Mouse (Mus musculus) adrenal gland, postnatal 36 days (tissue): ENCODE measurements around the gene L3mbtl3. TPM values are rescaled to one million over a fixed set of nuclear protein-coding genes. Genes with fewer than 3 reads are reported as not detected.
A peak's percentile ranks its signal among the peaks of the same experiment; 100 is the strongest.

ENCODE experiments used
- DNase-seq, 2 experiments: peaks; one replicate each; pipeline ENCODE4 v3.0.0; 2021; ENCODE audit warnings: mixed read lengths in 1 of 2
- total RNA-seq, 2 experiments: library from RNA; stranded (reverse); gene quantifications; 2 replicates each; pipeline ENCODE4 v1.2.3; 2021

The L3mbtl3 gene
- total RNA-seq, 2 experiments from 2014 or later = 11.8 to 17.9 TPM

- no peak for DNase-seq
Observed at GRCm38 (mm10) chr10:26337896-26338503, 37.8 kb downstream of the L3mbtl3 start.

GRCm38 (mm10) chr10:26333966-26334365, 41.8 kb downstream of the L3mbtl3 start:
- DNase-seq = no peak

DNA sequence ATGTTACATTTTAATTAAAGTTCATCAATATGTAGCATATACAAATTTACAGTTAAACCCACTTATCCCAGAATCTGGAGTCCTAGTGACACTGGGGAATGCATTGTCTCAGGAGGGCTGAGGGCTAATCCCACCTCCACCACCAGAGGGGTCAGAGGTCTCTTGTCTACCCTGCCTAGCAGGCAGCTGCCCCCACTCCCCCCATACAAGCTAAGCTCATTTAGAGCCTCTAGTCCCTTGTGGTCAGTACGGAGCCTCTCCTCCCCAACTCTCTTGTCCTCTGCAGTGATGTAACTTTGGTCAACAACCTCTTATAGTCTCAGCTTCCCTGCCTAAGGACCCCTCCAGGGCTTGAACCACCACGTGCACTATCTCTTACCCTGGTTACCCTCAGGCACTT, 43.0 kb downstream of the L3mbtl3 start:
- DNase-seq = no peak

DNA sequence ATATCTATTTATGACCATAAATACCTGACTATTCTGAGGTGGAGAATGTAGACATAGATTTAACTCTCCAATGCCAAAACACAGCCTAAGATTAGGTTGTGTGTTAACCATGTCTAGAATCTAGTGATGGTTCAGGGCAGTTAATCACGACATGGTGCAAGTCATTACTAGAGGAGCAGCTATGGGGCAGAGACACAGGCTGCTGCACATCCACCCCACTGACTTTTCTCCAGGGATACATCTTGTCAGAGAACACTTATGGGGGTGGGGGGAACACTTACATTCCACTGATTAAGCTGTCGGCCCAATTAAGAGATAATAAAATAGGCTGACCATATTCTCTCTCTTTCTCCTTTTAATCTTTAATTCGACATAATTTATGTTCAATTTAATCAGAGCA, 46.9 kb downstream of the L3mbtl3 start:
- DNase-seq = no peak

DNA sequence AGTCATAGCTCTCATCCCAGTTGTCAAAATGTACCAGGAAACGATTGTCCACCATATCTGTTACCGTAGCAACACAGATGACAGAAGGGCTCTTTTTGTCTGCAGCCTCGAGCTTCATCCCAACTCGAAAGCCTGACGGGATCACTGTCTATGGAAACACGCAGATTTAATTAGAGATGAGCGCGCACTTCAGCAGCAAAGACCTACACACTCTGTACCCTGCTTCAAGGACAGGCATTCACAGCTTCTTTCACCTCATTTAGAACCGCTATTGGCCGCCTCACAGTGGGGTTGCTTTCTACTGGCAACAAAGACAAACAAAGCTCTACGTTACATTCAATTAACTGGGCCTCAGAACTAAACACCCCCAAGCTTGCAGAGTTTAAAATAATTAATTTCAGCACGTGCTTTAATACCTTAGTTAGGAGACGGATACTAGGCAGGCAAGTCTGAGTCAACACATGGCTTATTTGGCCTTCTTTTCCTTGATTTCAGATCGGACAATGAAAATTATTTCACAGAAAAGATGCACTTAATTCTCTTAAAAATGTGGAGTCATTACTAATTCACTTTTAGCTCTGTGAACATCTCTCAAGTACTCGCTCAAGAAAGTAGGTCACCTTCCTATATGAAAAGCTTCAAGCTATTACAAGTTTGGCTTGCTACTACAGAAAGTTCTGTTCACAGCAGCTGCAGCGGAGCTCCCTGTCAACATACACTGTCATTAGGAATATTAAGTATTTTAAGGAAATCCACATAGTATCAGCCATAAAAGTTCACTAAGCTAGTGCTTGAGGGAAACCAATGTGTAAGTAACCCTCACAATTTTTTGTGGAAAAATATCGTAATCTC, 47.9 kb downstream of the L3mbtl3 start:
- DNase-seq = no peak

DNA sequence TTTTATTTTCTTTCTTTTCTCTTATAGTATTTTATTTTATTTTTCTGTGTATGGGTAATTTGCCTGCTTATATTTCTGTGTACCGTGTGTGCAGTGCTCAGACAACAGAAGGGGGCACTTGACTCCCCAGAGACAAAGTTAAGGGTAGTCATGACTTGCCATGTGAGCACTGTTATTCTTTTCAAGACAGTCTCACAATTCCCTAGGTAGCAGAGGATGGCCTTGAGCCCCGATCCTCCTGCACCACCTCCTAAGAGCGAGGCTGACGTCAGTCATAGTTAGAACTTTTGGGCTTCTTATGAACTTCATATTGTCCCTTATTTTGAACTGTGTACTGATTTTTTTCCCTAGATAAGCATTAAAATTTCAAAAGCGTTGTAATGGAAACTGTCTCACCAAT, 48.5 kb downstream of the L3mbtl3 start:
- DNase-seq = no peak

- DNase-seq = no peak
Observed at GRCm38 (mm10) chr10:26325320-26325719, 50.5 kb downstream of the L3mbtl3 start.

GRCm38 (mm10) chr10:26322344-26323051, 53.3 kb downstream of the L3mbtl3 start:
- no peak for DNase-seq

- DNase-seq = no peak
Observed at GRCm38 (mm10) chr10:26320679-26321078, 55.1 kb downstream of the L3mbtl3 start.

- DNase-seq = no peak
Observed at GRCm38 (mm10) chr10:26314327-26314726, 61.4 kb downstream of the L3mbtl3 start.

GRCm38 (mm10) chr10:26303485-26303884, 72.3 kb downstream of the L3mbtl3 start:
- no peak for DNase-seq

DNA sequence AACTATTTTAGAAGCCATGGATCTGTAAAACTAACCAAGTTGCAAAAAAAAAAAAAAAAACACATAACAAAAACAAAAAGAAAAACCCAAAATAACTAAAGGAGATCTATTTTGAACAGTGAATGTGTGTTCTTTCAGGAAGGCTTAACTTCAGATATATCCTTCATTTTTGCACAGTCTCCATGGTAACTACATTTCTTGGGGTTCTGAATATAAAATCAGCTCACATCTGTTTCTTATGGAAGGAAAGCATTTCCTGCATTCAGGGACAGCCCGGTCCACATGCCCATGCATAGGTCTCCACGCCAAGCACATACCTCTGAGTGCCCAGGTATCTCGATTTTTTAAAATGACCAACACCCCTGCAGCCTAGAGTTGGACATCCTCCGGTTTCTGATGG, 73.4 kb downstream of the L3mbtl3 start:
- DNase-seq = no peak

DNA sequence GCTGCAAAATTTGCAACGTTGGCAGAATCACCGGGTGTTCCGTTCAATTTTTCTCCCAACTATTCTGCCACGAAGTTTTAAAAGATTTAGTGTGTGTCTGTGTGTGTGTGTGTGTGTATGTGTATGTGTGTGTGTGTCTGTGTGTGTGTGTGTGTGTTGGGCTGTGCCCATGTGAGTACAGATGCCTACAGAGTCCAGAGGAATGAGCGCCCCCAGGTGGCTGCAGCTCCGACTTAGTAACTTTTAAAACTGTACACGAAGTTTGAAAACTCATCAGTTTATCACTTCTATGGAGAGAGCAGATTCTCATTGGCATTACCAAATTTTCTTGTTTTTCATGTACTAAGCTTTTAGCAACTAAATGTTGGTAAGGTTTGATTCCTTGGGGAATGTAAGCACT, 78.1 kb downstream of the L3mbtl3 start:
- peak in 1 of 2 experiments; percentile 13 for DNase-seq

DNA sequence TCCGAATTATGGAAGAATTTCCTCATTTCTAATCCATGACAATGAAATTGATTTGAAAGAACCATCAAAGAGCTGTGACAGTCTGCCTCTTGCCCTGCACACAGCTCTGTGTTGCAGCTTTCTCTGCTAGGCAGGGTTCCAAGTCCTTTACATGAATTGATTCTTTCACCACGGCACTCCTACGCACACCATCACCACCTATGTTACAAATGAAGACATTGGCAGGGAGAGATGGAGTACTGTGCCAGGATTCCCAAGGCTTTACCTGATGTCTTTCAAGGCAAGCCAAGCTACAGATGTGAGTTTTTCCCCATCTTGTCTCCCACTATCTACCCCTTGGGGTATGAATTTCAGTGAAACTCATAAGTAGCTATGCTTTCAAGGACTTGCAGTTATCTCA, 78.6 kb downstream of the L3mbtl3 start:
- DNase-seq = no peak

GRCm38 (mm10) chr10:26287136-26287535, 88.6 kb downstream of the L3mbtl3 start:
- no peak for DNase-seq

GRCm38 (mm10) chr10:26280009-26280408, 95.8 kb downstream of the L3mbtl3 start:
- DNase-seq = no peak

- DNase-seq = peak; percentile 24 to 25
Observed at GRCm38 (mm10) chr10:26275414-26275813, 100.4 kb downstream of the L3mbtl3 start.

GRCm38 (mm10) chr10:26263744-26264459, 111.9 kb downstream of the L3mbtl3 start:
- DNase-seq = no peak

DNA sequence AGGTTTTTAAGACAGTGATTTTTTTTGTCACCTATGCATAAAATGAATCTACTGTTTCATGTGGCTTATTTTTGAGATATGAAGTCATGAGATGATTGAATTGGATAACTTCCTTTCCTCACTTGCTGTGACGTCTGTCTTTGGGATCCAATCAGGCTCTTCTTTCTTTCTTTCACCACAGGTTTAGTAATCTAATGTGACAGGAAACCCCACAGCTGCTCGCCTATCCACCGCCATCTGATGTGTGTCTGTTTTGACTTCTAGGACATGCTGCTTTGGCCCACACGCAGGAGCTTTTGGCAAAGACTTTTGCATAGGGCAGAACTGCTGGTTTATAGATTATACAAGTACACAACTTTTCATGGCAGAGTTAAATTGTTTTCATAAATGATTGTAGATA, 115.9 kb downstream of the L3mbtl3 start:
- DNase-seq = no peak

- no peak for DNase-seq
Observed at GRCm38 (mm10) chr10:26249426-26250165, 126.2 kb downstream of the L3mbtl3 start.

DNA sequence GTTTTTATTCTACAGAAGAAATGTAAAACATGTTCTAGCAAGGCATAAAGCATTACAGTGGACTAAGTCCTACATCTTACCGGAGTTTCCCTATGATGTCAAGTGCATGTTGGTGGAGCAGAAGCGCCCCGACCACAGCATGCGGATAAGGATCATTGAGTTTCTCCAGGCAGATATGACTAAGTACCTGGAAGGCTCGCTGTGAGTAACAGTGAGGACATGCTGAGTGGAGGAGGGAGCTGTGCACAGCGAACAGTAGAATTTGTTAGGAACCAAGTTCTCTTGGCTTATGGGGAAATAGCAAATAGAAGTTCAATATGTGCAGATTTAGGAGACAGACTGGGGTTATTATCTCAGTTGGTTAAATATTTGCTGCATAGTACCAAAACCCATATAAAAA, 131.3 kb downstream of the L3mbtl3 start:
- no peak for DNase-seq

GRCm38 (mm10) chr10:26243203-26243602, 132.6 kb downstream of the L3mbtl3 start:
- no peak for DNase-seq
